Mouse (Mus musculus): ENCODE measurements around the gene Cbx4.
"Not testable (repeated sequence)": the region's sequence is repeated elsewhere in the genome, so short reads cannot be mapped to it uniquely, and the experiment has no call there.

Cbx4 gene

GRCm38 (mm10) chr11:119111345-119111744, 25.3 kb upstream of the Cbx4 start:
- DNase-seq (ENCODE audit: extremely low read depth, low read depth, low spot score) = no peak

DNA sequence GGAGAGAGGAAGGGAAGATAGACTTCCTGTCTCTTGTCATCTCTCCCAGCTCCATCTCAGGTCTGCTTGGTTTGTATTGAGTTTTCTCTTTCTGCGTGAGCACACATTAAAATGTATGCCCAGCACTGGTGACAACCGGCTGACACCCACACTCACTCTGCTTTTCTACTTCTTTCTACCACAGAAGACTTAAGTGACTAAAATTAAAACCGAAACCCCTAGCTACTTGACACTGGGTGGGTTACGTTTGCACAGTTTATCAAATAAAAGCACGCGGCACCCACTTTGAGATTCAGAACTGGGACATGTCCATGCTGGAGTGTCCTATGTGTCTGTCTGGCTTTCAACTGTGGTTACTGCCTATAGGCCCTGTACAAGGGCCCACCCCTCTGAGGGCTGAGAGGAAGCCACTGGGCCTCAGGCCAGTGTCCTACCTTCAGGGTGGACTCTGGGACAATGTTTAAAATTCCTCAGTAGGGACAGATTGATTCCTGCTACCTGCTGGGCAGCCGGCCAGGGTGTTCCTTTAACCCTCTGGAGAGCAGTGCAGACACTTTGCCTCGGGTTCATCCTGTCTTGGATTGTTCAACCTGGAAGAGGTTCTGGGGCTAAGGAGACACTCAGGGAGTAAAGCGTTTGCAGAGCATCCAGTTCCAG, 23.5 kb upstream of the Cbx4 start:
- DNase-seq (ENCODE audit: extremely low read depth, low read depth, low spot score) = no peak

GRCm38 (mm10) chr11:119108573-119109263, 22.7 kb upstream of the Cbx4 start:
- no peak for DNase-seq (ENCODE audit: extremely low read depth, low read depth, low spot score)

DNA sequence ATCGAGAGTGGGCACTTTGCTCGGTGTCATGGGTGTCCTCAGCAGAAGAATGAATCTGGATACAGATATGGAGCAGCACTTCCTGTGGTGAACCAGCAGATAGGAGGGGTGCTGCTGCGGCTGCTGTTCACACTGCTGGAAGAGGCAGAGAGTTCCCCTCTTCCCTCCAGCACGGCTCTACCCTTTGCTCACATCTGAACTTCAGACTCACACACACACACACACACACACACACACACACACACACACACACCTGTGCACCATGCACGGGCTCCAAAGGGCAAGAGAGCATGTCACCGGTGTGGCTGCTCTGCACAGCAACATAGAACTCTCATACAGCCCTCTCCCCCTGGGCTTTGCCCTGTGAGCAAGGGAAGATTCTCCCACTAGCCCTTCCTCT, 20.3 kb upstream of the Cbx4 start:
- DNase-seq (ENCODE audit: extremely low read depth, low read depth, low spot score) = no peak

DNA sequence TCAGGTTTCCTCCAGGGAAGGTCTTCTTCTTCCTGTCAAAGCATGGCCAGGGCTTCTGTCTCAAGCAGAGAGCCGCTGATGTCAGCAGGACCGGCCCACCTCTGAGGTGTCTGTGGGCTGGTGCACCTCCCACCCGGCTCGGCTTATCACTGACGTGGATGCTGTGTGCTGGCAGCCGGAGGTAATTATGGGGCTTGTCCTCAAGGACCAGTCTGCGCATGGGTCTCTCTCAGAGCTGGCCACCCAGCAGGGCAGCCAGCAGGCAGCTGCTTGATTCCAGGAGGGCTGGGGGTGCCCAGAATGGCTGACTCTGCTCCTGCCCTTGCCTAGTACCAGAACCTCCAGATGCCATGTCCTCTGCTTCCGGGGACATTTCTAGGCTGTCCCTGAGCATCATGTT, 19.7 kb upstream of the Cbx4 start:
- no peak for DNase-seq (ENCODE audit: extremely low read depth, low read depth, low spot score)

- no peak for DNase-seq (ENCODE audit: extremely low read depth, low read depth, low spot score)
These were observed 19.1 kb upstream of the Cbx4 start for GRCm38 (mm10) chr11:119105071-119105609.

GRCm38 (mm10) chr11:119103991-119104390, 18.0 kb upstream of the Cbx4 start:
- no peak for DNase-seq (ENCODE audit: extremely low read depth, low read depth, low spot score)

DNA sequence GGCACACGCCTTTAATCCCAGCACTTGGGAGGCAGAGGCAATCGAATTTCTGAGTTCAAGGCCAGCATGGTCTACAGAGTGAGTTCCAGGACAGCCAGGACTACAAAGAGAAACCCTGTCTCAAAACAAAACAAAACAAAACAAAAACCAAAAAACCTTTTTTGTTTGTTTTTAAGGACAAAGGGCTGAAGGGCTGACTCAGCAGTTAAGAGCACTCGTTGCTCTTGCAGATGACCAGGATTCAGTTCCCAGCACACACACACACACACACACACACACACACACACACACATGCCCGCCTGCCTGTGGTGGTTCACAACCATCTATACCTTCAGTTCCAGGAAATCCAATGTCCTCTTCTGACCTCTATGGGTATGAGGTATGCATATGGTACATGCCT, 14.3 kb upstream of the Cbx4 start:
- DNase-seq (ENCODE audit: extremely low read depth, low read depth, low spot score) = not testable (repeated sequence)

- no peak for DNase-seq (ENCODE audit: extremely low read depth, low read depth, low spot score)
These were observed 12.2 kb upstream of the Cbx4 start for GRCm38 (mm10) chr11:119098202-119098601.

- no peak for DNase-seq (ENCODE audit: extremely low read depth, low read depth, low spot score)
These were observed 9.4 kb upstream of the Cbx4 start for GRCm38 (mm10) chr11:119095441-119095840.

DNA sequence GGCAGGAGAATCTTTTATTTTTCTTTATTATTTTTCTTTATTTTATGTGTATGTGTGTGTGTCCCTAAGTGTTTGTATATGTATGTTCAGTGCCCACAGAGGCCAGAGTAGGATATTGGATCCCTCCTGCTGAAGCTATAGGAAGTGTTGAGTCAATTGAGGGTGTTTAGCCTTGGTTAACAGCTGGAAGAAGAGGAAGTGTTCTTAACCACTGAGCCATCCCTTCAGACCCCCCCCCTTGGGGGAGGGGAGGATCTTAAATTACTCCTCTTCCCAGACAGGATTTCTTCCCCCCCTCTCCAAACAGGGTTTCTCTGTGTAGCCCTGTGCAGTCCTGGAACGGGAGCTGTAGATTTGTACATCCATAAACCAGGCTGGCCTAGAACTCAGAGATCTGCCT, 7.3 kb upstream of the Cbx4 start:
- DNase-seq (ENCODE audit: extremely low read depth, low read depth, low spot score) = no peak

DNA sequence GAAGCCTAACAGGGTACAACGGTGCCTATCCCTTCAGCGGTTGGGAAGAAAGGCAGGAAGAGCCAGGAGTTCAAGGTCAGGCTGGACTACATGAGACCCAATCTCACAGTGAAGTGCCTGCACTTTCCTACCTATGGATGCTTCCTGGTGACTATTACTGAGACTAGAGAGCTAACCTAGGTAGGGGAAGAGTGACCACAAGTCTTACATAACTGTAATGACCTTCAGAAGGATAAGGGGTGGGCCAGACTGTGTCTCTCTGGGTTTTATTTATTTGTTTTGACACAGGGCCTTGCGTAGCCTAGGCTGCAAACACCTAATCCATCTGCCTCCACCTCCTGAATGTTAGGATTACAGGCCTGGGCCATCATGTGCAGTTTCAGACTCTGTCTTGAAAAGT, 6.3 kb upstream of the Cbx4 start:
- no peak for DNase-seq (ENCODE audit: extremely low read depth, low read depth, low spot score)

DNA sequence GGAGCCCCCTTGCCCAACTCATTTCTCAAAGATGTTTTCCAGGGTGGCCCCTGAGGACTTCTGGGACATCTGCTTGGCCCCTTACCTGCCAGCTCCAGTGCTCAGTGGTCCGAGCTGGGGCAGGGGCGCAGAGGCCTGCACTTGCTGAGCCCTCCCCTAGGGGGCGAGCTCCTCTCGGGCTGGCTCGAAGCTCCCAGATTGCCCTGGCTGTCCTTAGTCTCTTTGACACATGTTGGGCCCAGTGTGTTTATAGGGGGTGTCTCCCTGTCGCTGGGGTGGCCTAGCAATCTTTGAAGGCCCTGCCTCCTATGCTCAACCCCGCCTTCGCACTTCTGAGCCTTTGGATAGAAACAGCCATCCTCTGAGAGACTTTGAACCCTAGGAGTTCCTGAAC, 5.6 kb upstream of the Cbx4 start:
- DNase-seq (ENCODE audit: extremely low read depth, low read depth, low spot score) = no peak

GRCm38 (mm10) chr11:119090961-119091597, 5.1 kb upstream of the Cbx4 start:
- no peak for DNase-seq (ENCODE audit: extremely low read depth, low read depth, low spot score)

DNA sequence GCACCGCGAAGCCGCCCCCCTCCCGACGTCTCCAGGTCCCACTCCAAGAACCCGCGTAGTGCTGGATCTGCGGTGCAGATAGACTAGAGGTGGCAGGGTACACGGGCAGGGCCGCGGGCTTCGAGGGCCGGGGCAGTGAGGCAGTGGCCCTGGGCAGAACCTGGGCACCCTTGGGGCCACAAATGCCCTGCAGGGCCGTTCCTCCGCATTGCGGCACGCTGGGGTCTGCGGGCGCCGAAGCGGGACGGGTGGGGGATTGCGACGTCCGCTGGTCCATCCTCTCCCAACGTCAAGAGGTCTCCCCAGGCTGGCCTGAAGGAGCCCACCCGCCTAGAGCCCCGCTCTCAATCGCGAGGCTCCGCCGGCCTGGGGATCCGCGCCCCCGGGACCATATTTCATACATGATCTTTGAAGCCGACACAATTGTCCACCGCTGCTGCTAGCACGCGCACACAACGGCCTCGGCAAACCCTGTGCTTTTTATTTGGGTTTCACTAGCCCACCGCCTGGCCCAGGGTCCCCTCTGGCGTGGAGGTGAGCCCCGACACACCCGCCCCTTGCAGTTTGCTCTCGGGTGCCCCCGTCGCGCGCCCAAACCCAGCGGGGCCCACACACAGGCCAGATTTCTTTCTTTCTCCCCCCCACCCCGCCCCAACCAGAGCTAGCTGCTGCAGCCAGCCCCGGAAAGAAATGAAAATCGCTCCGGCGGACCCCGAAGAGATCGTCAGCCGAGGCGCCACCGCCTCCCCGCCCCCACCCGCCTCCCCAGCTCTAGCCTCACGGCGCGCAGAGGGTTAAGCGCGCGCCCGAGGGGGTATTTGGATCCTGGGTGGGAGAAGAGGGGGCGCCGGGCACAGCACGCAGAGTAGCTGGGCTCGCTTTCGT, 4.3 kb upstream of the Cbx4 start:
- no peak for DNase-seq (ENCODE audit: extremely low read depth, low read depth, low spot score)

DNA sequence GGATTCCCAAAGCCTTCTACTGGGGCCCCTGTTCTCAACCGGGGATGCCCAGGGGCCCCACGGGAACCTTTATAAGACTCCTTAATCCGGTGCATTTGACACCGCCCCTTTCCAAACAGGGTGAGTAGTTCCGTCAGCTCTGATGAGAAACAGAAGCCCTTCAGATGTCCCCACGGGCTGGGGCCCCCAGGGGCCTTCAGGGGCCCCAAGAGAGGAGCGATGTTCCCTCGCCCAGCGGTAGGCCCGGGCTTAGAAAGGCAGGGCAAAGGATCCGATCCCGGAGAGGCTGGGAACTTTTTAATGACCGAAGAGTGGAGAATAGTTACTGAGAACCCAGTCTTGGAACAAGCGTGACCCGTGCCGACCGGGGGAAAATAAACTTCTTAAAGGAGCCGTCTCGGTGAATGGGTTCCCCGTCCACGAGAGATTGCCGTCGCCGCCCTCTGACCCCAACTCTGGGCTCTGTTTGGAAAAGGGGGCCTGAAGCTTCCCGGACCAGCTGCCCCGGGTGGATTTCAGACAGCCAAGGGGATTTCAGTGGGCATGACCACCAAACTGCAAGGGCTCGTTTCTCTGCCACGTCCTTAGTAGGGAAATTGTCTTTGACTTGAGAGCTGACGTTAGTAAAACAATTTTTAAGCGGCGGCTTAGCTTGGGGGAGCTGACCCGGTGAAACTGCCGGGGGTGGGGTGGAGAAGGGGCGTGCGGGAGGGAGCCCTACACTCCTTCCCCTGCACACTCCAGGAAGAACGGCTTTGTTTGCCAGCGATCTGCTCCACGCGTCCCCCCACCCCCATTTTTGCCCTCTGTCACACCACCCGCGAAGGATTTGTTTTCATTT, 3.4 kb upstream of the Cbx4 start:
- DNase-seq (ENCODE audit: extremely low read depth, low read depth, low spot score) = no peak

- DNase-seq (ENCODE audit: extremely low read depth, low read depth, low spot score) = no peak
These were observed 2.6 kb upstream of the Cbx4 start for GRCm38 (mm10) chr11:119088391-119089234.

DNA sequence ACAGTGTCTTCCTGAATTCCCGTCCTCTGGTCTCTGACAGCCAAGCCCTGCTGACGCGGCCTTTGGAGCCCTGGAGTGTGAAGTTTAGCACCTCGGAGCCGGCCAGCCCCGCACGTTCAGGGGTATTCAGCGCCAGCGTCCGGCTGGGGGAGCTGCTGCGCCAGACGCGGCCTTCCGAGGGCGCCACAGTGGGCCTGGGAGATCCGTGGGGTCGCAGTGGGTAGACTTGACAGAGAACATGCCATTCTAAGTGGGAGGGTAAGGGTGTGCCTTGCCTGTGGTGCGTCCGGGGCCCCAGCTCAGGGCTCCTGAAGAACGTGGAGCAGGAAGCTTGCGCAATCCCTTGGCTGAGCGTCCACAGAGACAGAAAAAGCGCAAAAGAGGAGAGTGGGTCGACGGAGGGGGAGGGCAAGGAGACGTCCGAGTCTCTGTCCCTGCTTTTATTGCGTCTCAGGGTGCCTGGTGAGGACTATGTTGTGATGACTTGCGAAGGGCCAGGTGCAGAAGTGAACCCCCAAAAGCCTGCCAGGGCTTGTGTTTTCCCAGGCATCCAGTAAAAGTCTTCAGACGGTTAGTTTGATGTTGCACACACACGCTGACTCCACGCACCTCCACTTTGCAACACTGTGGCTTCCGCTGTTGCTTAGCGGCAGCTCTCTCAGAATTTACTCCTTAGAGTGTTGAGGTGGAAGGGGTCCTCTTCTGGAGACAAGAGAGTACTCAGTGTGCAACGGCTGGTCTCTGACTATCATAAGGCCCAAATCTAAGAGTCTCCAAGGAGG, 1.5 kb upstream of the Cbx4 start:
- no peak for DNase-seq (ENCODE audit: extremely low read depth, low read depth, low spot score)

Measured in fat pad, adult 2 months (tissue).